Mouse (Mus musculus) myocyte (in vitro differentiated cells): ENCODE measurements at regions not wholly inside any gene's neighbourhood (a gene's known extent, or its start where the extent isn't known, plus 50 kb on each side); places are given as distances from the start of the nearest gene placed in this dataset.

ENCODE experiments used
- H3K27me3 ChIP-seq: one replicate; pipeline ENCODE4 v1.6.1; 2011; ENCODE audit not compliant: control insufficient read depth, insufficient read depth, insufficient read length
- H3K36me3 ChIP-seq: one replicate; pipeline ENCODE4 v1.6.1; 2011; ENCODE audit not compliant: control insufficient read depth, insufficient read depth
- H3K4me2 ChIP-seq: one replicate; pipeline ENCODE4 v1.6.1; 2011; ENCODE audit warnings: low read depth, control low read depth
- H3K4me3 ChIP-seq: one replicate; pipeline ENCODE4 v1.5.1; 2011; ENCODE audit warnings: mild to moderate bottlenecking, control low read depth, moderate library complexity
- H3K79me2 ChIP-seq: one replicate; pipeline ENCODE4 v1.6.1; 2011; ENCODE audit not compliant: control insufficient read depth, insufficient read depth
- H3ac ChIP-seq: one replicate; pipeline ENCODE4 v1.6.1; 2011; ENCODE audit not compliant: control insufficient read depth, insufficient read length
- CEBPB ChIP-seq: IDR thresholded peaks from 2 replicates; pipeline ENCODE4 v1.6.1; 2011; ENCODE audit warnings: mild to moderate bottlenecking, moderate library complexity; ENCODE audit not compliant: poor library complexity, insufficient read depth, severe bottlenecking
- E2F4 ChIP-seq: IDR thresholded peaks from one replicate; pipeline ENCODE4 v1.6.1; 2011; ENCODE audit warnings: mild to moderate bottlenecking, control low read depth, moderate library complexity; ENCODE audit not compliant: insufficient read depth
- MAX ChIP-seq: IDR thresholded peaks from one replicate; pipeline ENCODE4 v1.6.1; 2011; ENCODE audit warnings: low read depth, mild to moderate bottlenecking, control low read depth
- MYOD1 ChIP-seq, 3 experiments: IDR thresholded peaks; one replicate each; pipeline ENCODE4 v1.6.1; 2011; ENCODE audit warnings: control low read depth in 2 of 3, low read depth in 2 of 3, mild to moderate bottlenecking in 2 of 3, moderate library complexity in 1 of 3; ENCODE audit not compliant: insufficient read length in 2 of 3, control insufficient read depth in 1 of 3
- MYOG ChIP-seq, 3 experiments: IDR thresholded peaks; one replicate each; pipeline ENCODE4 v1.6.1; 2011; ENCODE audit warnings: control low read depth in 2 of 3, low read depth in 2 of 3, mild to moderate bottlenecking in 2 of 3; ENCODE audit not compliant: insufficient read length in 2 of 3, control insufficient read depth in 1 of 3, insufficient read depth in 1 of 3
- POLR2A ChIP-seq: IDR thresholded peaks from one replicate; pipeline ENCODE4 v1.6.1; 2011; ENCODE audit warnings: low read depth, mild to moderate bottlenecking, control low read depth, moderate library complexity; ENCODE audit not compliant: insufficient read length
- POLR2AphosphoS2 ChIP-seq: IDR thresholded peaks from one replicate; pipeline ENCODE4 v1.6.1; 2011; ENCODE audit warnings: low read depth, control low read depth; ENCODE audit not compliant: insufficient read length
- REST ChIP-seq: IDR thresholded peaks from one replicate; pipeline ENCODE4 v1.6.1; 2011; ENCODE audit warnings: mild to moderate bottlenecking, control low read depth, moderate library complexity; ENCODE audit not compliant: insufficient read depth, insufficient read length
- SRF ChIP-seq: IDR thresholded peaks from one replicate; pipeline ENCODE4 v1.6.1; 2011; ENCODE audit warnings: low read depth; ENCODE audit not compliant: control insufficient read depth, insufficient read length
- TCF12 ChIP-seq: IDR thresholded peaks from one replicate; pipeline ENCODE4 v1.6.1; 2011; ENCODE audit warnings: mild to moderate bottlenecking, control low read depth; ENCODE audit not compliant: poor library complexity, insufficient read depth, severe bottlenecking
- TCF3 ChIP-seq: IDR thresholded peaks from one replicate; pipeline ENCODE4 v1.6.1; 2011; ENCODE audit warnings: low read depth, control low read depth; ENCODE audit not compliant: insufficient read length
- USF1 ChIP-seq: IDR thresholded peaks from one replicate; pipeline ENCODE4 v1.6.1; 2011; ENCODE audit warnings: low read depth, mild to moderate bottlenecking, control low read depth, moderate library complexity

DNA sequence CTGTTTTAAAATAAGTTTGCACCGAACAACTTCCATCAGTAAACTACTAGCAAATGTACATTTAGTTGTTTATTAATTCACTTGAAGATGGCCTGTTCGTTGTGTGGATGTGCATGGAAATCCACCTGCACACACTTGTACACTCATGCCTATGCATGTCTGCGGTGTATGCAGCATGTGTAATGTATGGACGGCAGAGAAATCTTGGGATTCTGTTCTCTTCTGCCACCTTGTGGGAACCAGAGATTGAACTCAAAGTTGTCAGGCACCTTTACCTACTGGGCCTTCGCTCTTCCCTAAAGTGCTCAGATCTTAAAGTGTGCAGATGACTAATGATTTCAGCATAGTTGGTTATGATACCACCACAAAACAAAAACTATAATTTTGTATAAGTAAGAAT, 137.4 kb downstream of the Kitl start:
- H3K27me3 ChIP-seq: no peaks in the 10 kb centered on the region
- H3K4me2 ChIP-seq: no peak overlapping the region
- no peaks in the 10 kb centered on the region for H3K79me2 ChIP-seq
- no peak for TF ChIP-seq POLR2AphosphoS2
- TF ChIP-seq USF1: no peak
- TF ChIP-seq REST: no peak
- no peak for TF ChIP-seq MAX
- TF ChIP-seq TCF3: no peak
- no peak for TF ChIP-seq SRF
- TF ChIP-seq E2F4: no peak
- no peak for TF ChIP-seq TCF12
- no peak overlapping the region for H3ac ChIP-seq
- H3K36me3 ChIP-seq: no peaks in the 10 kb centered on the region
- H3K4me3 ChIP-seq: no peak overlapping the region

GRCm38 (mm10) chr10:100153311-100153710, 137.9 kb downstream of the Kitl start:
- H3K27me3 ChIP-seq: no peaks in the 10 kb centered on the region
- TF ChIP-seq MYOD1 (IDR thresholded peaks at IDR 0.05; ENCODE audit: control insufficient read depth in 1 of 3, insufficient read length in 2 of 3, low read depth in 2 of 3) (no peak), REST (no peak), POLR2AphosphoS2 (no peak), E2F4 (no peak), SRF (no peak), USF1 (no peak), CEBPB (no peak), TCF3 (no peak), MAX (no peak), TCF12 (no peak), POLR2A (no peak), MYOG (IDR thresholded peaks at IDR 0.05; ENCODE audit: control insufficient read depth in 1 of 3, insufficient read depth in 1 of 3, insufficient read length in 2 of 3, low read depth in 2 of 3) (no peak)
- no peak overlapping the region for H3K4me2 ChIP-seq
- H3K79me2 ChIP-seq: no peaks in the 10 kb centered on the region
- H3K4me3 ChIP-seq: no peak overlapping the region
- H3ac ChIP-seq: no peak overlapping the region
- no peaks in the 10 kb centered on the region for H3K36me3 ChIP-seq

DNA sequence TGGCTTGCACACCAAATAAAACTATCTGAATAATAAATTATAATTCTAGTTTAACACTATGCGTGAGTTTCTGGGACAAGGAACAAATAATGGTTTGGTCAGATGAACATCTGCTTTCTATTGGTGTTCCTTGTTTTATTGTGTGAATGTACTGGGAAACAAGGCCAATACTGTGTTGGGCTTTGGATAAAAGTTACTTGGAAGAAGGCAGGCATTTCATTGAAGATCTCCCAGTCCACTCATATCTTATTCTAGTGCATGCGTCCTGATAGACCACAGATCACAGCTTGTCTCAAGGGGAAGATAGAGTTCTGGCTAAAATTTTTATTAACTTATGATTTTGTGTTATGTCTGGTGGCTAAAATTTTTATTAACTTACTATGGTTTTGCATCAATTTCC, 140.1 kb downstream of the Kitl start:
- no peak overlapping the region for H3ac ChIP-seq
- no peak overlapping the region for H3K4me2 ChIP-seq
- TF ChIP-seq USF1 (no peak), MYOG (IDR thresholded peaks at IDR 0.05; ENCODE audit: control insufficient read depth in 1 of 3, insufficient read depth in 1 of 3, insufficient read length in 2 of 3, low read depth in 2 of 3) (no peak), TCF12 (no peak), E2F4 (no peak), SRF (no peak), CEBPB (no peak), POLR2AphosphoS2 (no peak), MAX (no peak), REST (no peak), TCF3 (no peak)
- H3K27me3 ChIP-seq: no peaks in the 10 kb centered on the region
- no peaks in the 10 kb centered on the region for H3K79me2 ChIP-seq
- no peak overlapping the region for H3K4me3 ChIP-seq
- H3K36me3 ChIP-seq: no peaks in the 10 kb centered on the region

GRCm38 (mm10) chr10:100159843-100160531, 144.6 kb downstream of the Kitl start:
- H3K4me3 ChIP-seq: no peak overlapping the region
- H3K36me3 ChIP-seq: no peaks in the 10 kb centered on the region
- H3K4me2 ChIP-seq: no peak overlapping the region
- no peaks in the 10 kb centered on the region for H3K79me2 ChIP-seq
- no peaks in the 10 kb centered on the region for H3K27me3 ChIP-seq
- H3ac ChIP-seq: no peak overlapping the region
- TF ChIP-seq MAX: no peak
- TF ChIP-seq POLR2AphosphoS2: no peak
- TF ChIP-seq E2F4: no peak
- no peak for TF ChIP-seq USF1
- no peak for TF ChIP-seq TCF12
- no peak for TF ChIP-seq CEBPB
- TF ChIP-seq MYOG (IDR thresholded peaks at IDR 0.05; ENCODE audit: control insufficient read depth in 1 of 3, insufficient read depth in 1 of 3, insufficient read length in 2 of 3, low read depth in 2 of 3): no peak
- no peak for TF ChIP-seq POLR2A
- no peak for TF ChIP-seq MYOD1 (IDR thresholded peaks at IDR 0.05; ENCODE audit: control insufficient read depth in 1 of 3, insufficient read length in 2 of 3, low read depth in 2 of 3)
- no peak for TF ChIP-seq REST
- no peak for TF ChIP-seq SRF

DNA sequence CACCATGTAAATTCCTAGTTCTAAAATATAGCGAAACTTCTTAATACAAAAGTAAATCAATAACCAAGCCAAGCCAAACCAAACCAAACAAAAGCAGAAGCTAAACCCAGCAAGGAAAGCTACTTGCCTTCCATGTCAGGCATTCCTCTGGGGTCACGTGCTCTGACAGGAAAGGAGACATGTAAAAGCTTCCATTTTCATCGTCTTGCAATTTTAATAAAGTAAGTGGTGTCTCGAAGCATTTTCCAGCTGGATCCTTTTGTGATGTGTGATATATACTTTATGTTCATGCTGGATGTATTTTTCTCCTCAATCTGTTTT, 145.1 kb downstream of the Kitl start:
- Histone ChIP-seq H3K27me3 (no peaks in the 10 kb centered on the region), H3K36me3 (no peaks in the 10 kb centered on the region), H3K4me3 (no peak overlapping the region), H3K79me2 (no peaks in the 10 kb centered on the region), H3ac (no peak overlapping the region), H3K4me2 (no peak overlapping the region)
- TF ChIP-seq REST: no peak
- no peak for TF ChIP-seq MYOD1 (IDR thresholded peaks at IDR 0.05; ENCODE audit: control insufficient read depth in 1 of 3, insufficient read length in 2 of 3, low read depth in 2 of 3)
- TF ChIP-seq E2F4: no peak
- TF ChIP-seq SRF: no peak
- TF ChIP-seq MAX: no peak
- TF ChIP-seq TCF3: no peak
- no peak for TF ChIP-seq POLR2A
- TF ChIP-seq MYOG (IDR thresholded peaks at IDR 0.05; ENCODE audit: control insufficient read depth in 1 of 3, insufficient read depth in 1 of 3, insufficient read length in 2 of 3, low read depth in 2 of 3): no peak
- no peak for TF ChIP-seq USF1
- TF ChIP-seq CEBPB: no peak
- no peak for TF ChIP-seq TCF12
